Mouse (Mus musculus) embryonic facial prominence, embryonic 14.5 days (tissue): ENCODE data around the gene Pnma1. TPM values are rescaled to one million over a fixed set of nuclear protein-coding genes. Genes with fewer than 3 reads are reported as not detected.

Experiments used
- ATAC-seq: fragments of 200-750 bp; cut with Nextera tagmentation; 2 replicates; pipeline ENCODE4 v1.8.0; 2017; ENCODE audit warnings: low read depth, moderate number of reproducible peaks, moderate TSS enrichment
- DNase-seq: peaks from one replicate; pipeline ENCODE4 v3.0.0-alpha.2; 2015; ENCODE audit warnings: low spot score
- H3K27ac ChIP-seq: fragments of 300-500 bp; sonication (generic); replicated peaks from 2 replicates; pipeline ENCODE4 v1.5.1; 2014; ENCODE audit warnings: low read depth, mild to moderate bottlenecking, low read length, moderate library complexity
- H3K27me3 ChIP-seq: fragments of 300-500 bp; sonication (generic); replicated peaks from 2 replicates; pipeline ENCODE4 v1.6.1; 2014; ENCODE audit warnings: low read length; ENCODE audit not compliant: control insufficient read depth, insufficient read depth
- H3K36me3 ChIP-seq: fragments of 300-500 bp; sonication (generic); 2 replicates; pipeline ENCODE4 v1.6.1; 2014; ENCODE audit warnings: low read length, mixed read lengths; ENCODE audit not compliant: control insufficient read depth, insufficient read depth
- H3K4me1 ChIP-seq: fragments of 300-500 bp; sonication (generic); 2 replicates; pipeline ENCODE4 v1.6.1; 2014; ENCODE audit warnings: antibody characterized with exemption, low read length; ENCODE audit not compliant: control insufficient read depth, insufficient read depth
- H3K4me2 ChIP-seq: fragments of 300-500 bp; sonication (generic); 2 replicates; pipeline ENCODE4 v1.6.1; 2014; ENCODE audit warnings: low read depth, mild to moderate bottlenecking, low read length, moderate library complexity, mixed read lengths
- H3K4me3 ChIP-seq: fragments of 300-500 bp; sonication (generic); 2 replicates; pipeline ENCODE4 v1.5.1; 2014; ENCODE audit warnings: low read depth, mild to moderate bottlenecking, low read length
- H3K9ac ChIP-seq: fragments of 300-500 bp; sonication (generic); 2 replicates; pipeline ENCODE4 v1.6.1; 2014; ENCODE audit warnings: low read depth, mild to moderate bottlenecking, low read length, moderate library complexity, mixed read lengths
- H3K9me3 ChIP-seq: fragments of 300-500 bp; sonication (generic); 2 replicates; pipeline ENCODE4 v1.6.1; 2016; ENCODE audit warnings: low read length; ENCODE audit not compliant: control insufficient read depth
- WGBS: fragments of 180-500 bp; shearing (Covaris S2); extraction: QIAGEN DNeasy Blood & Tissue Kit; methylation state at CpG from one replicate; pipeline ENCODE4 v1.1.7; 2014; 5-methylcytosine and 5-hydroxymethylcytosine counted together
- polyA plus RNA-seq: library from polyadenylated mRNA; unstranded; fragments of >200 nt; fragmentation: Nextera tagmentation; extraction: Ambion mirVana; gene quantifications from 2 replicates; pipeline ENCODE4 v1.2.1, GENCODE M21; 2014

The Pnma1 gene
- polyA plus RNA-seq, 1 experiment from 2014 or later, result 1.4 TPM

- Histone ChIP-seq H3K9me3 (no peaks in the 10 kb centered on the region), H3K27me3 (no peaks in the 10 kb centered on the region), H3K27ac (peak overlapping the region; percentile 92), H3K9ac (peak overlapping the region; percentile 73), H3K36me3 (peaks cover 33% of the 10 kb centered on the region), H3K4me3 (peak overlapping the region; percentile 41), H3K4me1 (peaks cover 39% of the 10 kb centered on the region), H3K4me2 (peak overlapping the region; percentile 60)
- under 1% methylated on average over 11 of the region's 20 CpGs for WGBS
- DNase-seq, result peak; percentile 91
- ATAC-seq, result peak; percentile 77
Observed at GRCm38 (mm10) chr12:84175659-84176061, 27.4 kb upstream of the Pnma1 start.

GRCm38 (mm10) chr12:84174871-84175270, 26.6 kb upstream of the Pnma1 start:
- Histone ChIP-seq H3K4me3 (no peak overlapping the region), H3K9ac (no peak overlapping the region), H3K4me1 (peaks cover 34% of the 10 kb centered on the region), H3K9me3 (no peaks in the 10 kb centered on the region), H3K27me3 (no peaks in the 10 kb centered on the region), H3K4me2 (peak overlapping the region; percentile 60), H3K27ac (peak overlapping the region; percentile 92), H3K36me3 (peaks cover 36% of the 10 kb centered on the region)
- ATAC-seq (peak; percentile 12), DNase-seq (peak; percentile 85)
- 62% methylated on average over 6 of the region's 6 CpGs for WGBS

DNA sequence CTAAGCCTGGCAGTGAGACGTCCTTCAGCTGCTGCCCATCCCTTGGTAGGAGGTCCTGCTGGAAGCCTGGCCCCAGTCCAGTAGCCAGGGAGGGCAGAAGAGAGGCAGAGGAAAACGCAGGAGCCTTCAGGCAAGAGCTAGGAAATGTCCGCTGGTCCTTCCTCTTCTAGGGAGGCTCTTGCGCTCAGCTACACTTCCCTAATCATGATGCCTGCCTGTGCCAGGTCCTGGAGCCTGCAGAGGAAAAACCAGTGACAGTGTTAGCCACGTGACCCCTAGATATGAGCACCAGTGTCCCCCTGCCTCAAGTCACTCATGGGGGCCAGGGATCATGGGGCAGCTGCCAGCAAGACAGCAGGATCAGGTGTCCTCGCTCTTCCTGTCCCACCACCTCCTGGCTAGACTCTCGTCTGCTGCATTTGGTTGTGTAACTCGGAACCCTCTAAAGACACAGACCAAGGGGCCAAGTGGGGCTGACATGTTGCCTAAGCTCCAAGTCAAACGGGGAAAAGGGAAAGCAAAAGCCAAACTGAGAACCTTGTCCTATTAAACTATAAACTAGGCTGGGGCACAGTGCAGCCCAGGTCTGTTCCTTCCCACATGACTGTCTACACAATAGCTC, 26.0 kb upstream of the Pnma1 start:
- no peak overlapping the region for H3K4me2 ChIP-seq
- no peaks in the 10 kb centered on the region for H3K27me3 ChIP-seq
- H3K9me3 ChIP-seq, result no peaks in the 10 kb centered on the region
- WGBS, result 63% methylated on average over 9 of the region's 9 CpGs
- H3K4me1 ChIP-seq, result peaks cover 34% of the 10 kb centered on the region
- no peak for ATAC-seq
- H3K27ac ChIP-seq, result peak overlapping the region; percentile 92; the same call in 1 of the 2 replicates
- H3K36me3 ChIP-seq, result peaks cover 40% of the 10 kb centered on the region
- H3K9ac ChIP-seq, result no peak overlapping the region
- no peak overlapping the region for H3K4me3 ChIP-seq
- peak; percentile 53 for DNase-seq

DNA sequence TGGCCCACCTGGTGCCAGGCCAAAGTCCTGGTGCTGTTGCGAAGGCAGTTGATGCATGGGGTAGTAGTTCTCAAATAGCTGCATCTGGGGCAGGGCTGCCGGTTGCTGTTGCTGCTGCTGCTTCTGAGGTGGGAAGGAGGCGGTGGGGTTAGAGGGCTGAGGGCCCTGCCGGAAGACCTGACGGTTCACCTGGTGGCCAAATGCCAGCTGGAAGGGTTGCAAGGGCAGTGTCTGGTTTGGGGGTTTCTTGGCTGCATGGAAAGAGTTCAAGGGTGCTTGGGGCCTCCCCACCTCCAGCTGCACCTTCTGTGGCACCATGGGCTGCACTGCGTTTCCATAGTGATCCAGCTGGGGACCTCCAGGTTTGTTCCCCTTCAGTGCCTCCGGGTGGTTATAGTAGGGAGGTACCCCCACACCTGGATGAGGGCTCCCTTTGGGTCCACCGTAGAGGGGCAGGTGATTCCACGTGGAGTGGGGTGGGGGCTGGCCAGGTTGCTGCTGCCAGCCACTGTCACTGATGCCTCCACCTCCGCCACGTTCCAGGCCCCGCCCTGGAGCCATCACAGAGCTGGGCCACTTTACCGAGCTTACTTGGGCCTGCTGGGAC, 25.1 kb upstream of the Pnma1 start:
- H3K27ac ChIP-seq, result peak overlapping the region; percentile 92; the same call in 1 of the 2 replicates

DNA sequence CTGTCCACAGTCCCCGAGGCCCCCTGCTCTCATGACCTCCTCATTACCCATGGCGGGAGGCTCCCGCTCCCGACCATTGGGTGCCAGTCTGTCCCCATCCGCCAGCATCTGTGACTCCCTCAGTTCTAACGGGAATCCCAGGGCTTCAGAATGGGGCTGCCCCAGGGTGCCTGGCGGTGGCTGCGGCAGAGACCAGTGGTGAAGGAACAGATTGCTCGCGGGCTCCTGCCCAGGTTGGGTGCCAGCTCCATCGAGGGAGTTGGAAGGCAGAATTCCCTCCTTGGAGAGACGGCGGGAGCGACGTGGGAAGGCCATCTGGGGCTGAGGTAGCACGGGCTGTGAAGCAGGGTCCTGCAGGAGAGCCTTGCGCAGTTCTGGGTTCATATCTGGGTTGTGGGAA, 24.6 kb upstream of the Pnma1 start:
- WGBS, result 92% methylated on average over 17 of the region's 17 CpGs
- Histone ChIP-seq H3K4me2 (no peak overlapping the region), H3K4me1 (peaks cover 27% of the 10 kb centered on the region), H3K27me3 (no peaks in the 10 kb centered on the region), H3K27ac (no peak overlapping the region), H3K36me3 (peaks cover 44% of the 10 kb centered on the region), H3K9me3 (no peaks in the 10 kb centered on the region), H3K4me3 (no peak overlapping the region), H3K9ac (no peak overlapping the region)
- DNase-seq, result no peak
- no peak for ATAC-seq

More for the DNA sequence above, 25.1 kb upstream of the Pnma1 start:
- no peak overlapping the region for H3K4me3 ChIP-seq
- no peaks in the 10 kb centered on the region for H3K27me3 ChIP-seq
- no peak overlapping the region for H3K9ac ChIP-seq
- H3K4me1 ChIP-seq, result peaks cover 33% of the 10 kb centered on the region
- DNase-seq (no peak), ATAC-seq (no peak)
- 83% methylated on average over 13 of the region's 13 CpGs for WGBS
- no peak overlapping the region for H3K4me2 ChIP-seq
- H3K9me3 ChIP-seq, result no peaks in the 10 kb centered on the region
- peaks cover 44% of the 10 kb centered on the region for H3K36me3 ChIP-seq

DNA sequence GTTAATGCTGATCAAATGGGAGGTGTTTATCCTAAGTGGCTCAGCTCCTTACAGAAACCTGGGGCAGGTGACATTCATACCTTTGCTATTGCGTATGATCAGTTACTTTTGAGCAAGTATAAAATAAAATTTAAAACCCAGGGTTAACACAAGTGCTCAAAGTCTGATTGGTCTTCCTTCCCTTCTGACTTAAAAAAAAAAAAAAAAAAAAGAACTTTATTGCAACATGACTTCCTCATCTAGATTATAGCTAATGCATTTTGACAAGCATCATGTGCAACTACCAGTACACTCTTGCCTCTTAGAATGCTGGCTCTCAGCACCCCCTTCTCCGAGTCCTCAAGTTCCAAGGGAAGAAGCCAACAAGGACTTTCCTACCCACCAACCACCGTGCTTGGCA, 23.9 kb upstream of the Pnma1 start:
- H3K36me3 ChIP-seq, result peaks cover 44% of the 10 kb centered on the region
- no peak for DNase-seq
- H3K4me2 ChIP-seq, result no peak overlapping the region
- H3K4me3 ChIP-seq, result no peak overlapping the region
- H3K27me3 ChIP-seq, result no peaks in the 10 kb centered on the region
- H3K9me3 ChIP-seq, result no peaks in the 10 kb centered on the region
- no peak for ATAC-seq
- no peak overlapping the region for H3K9ac ChIP-seq
- peaks cover 21% of the 10 kb centered on the region for H3K4me1 ChIP-seq
- WGBS, result 85% methylated on average over 3 of the region's 3 CpGs
- no peak overlapping the region for H3K27ac ChIP-seq

GRCm38 (mm10) chr12:84170610-84171009, 22.3 kb upstream of the Pnma1 start:
- Histone ChIP-seq H3K36me3 (peaks cover 44% of the 10 kb centered on the region), H3K4me1 (peaks cover 17% of the 10 kb centered on the region), H3K4me2 (no peak overlapping the region), H3K27me3 (no peaks in the 10 kb centered on the region), H3K27ac (no peak overlapping the region), H3K9ac (no peak overlapping the region), H3K9me3 (no peaks in the 10 kb centered on the region), H3K4me3 (no peak overlapping the region)
- no peak for DNase-seq
- ATAC-seq, result no peak
- WGBS, result 80% methylated on average over 10 of the region's 10 CpGs

GRCm38 (mm10) chr12:84165631-84166373, 17.5 kb upstream of the Pnma1 start:
- ATAC-seq, result no peak
- H3K36me3 ChIP-seq, result peaks cover 33% of the 10 kb centered on the region
- peak overlapping the region; percentile 52; the same call in 1 of the 2 replicates for H3K27ac ChIP-seq

More at GRCm38 (mm10) chr12:84165631-84166373, 17.5 kb upstream of the Pnma1 start:
- Histone ChIP-seq H3K9me3 (no peaks in the 10 kb centered on the region), H3K4me3 (no peak overlapping the region), H3K4me1 (peaks cover 12% of the 10 kb centered on the region), H3K9ac (no peak overlapping the region), H3K27me3 (no peaks in the 10 kb centered on the region), H3K4me2 (no peak overlapping the region)
- 23% methylated on average over 8 of the region's 8 CpGs for WGBS
- DNase-seq, result peak; percentile 66
